In genomic region chr7:96722796-96723195, GRCm38 (mm10) we compare ENCODE assay signal across 17 mouse cellular contexts.
"Had no signal": no experiment of that assay in that cellular context is flagged by ENCODE, and none has a peak within 500 bp of the region (broad histone marks: within the 10 kb centered on the region; RNA-seq: fewer than 3 reads in every experiment).

No protein-coding gene starts in this region.

- ATAC-seq: lung, postnatal 0 days; midbrain, embryonic 13.5 days; midbrain, embryonic 15.5 days had no signal

- H3K27ac ChIP-seq: lung, embryonic 15.5 days; macrophage; midbrain, embryonic 13.5 days; midbrain, embryonic 15.5 days; neural tube, embryonic 12.5 days; stomach, embryonic 15.5 days; stomach, postnatal 0 days had no signal

- H3K4me2 ChIP-seq: lung, embryonic 15.5 days; midbrain, embryonic 11.5 days; midbrain, embryonic 13.5 days; midbrain, embryonic 15.5 days; neural tube, embryonic 12.5 days; stomach, embryonic 15.5 days had no signal

- H3K4me3 ChIP-seq: lung, embryonic 15.5 days; megakaryocyte, embryonic 14.5 days; midbrain, embryonic 13.5 days; midbrain, embryonic 15.5 days; neural tube, embryonic 12.5 days; stomach, embryonic 15.5 days had no signal

- H3K9me3 ChIP-seq: lung, embryonic 15.5 days; megakaryocyte, embryonic 14.5 days; midbrain, embryonic 13.5 days; midbrain, embryonic 15.5 days; neural tube, embryonic 12.5 days; stomach, embryonic 15.5 days had no signal

- DNase-seq: lung, adult 2 months; lung, postnatal 14 days; lung, postnatal 36 days; right cerebral cortex, postnatal 14 days; thymus, adult 2 months; thymus, postnatal 25 days; thymus, postnatal 4 days had no signal

- H3K36me3 ChIP-seq: lung, embryonic 15.5 days; midbrain, embryonic 13.5 days; midbrain, embryonic 15.5 days; neural tube, embryonic 12.5 days; stomach, embryonic 15.5 days had no signal

- H3K4me1 ChIP-seq: lung, embryonic 15.5 days; stomach, embryonic 15.5 days had no signal

- H3K9ac ChIP-seq: lung, embryonic 15.5 days; midbrain, embryonic 13.5 days; midbrain, embryonic 15.5 days; neural tube, embryonic 12.5 days; stomach, embryonic 15.5 days had no signal

- H3K27me3 ChIP-seq: lung, embryonic 15.5 days; midbrain, embryonic 15.5 days; stomach, embryonic 15.5 days had no signal
